Mouse (Mus musculus) limb, embryonic 13.5 days (tissue): ENCODE data around the gene Irx2. TPM values are rescaled to one million over a fixed set of nuclear protein-coding genes. Genes with fewer than 3 reads are reported as not detected.
A peak's percentile ranks its signal among the peaks of the same experiment; 100 is the strongest.

Experiments
- ATAC-seq: fragments of 200-750 bp; cut with Nextera tagmentation; 2 replicates; pipeline ENCODE4 v1.8.0; 2017; ENCODE audit warnings: low read depth, moderate number of reproducible peaks, moderate TSS enrichment; ENCODE audit not compliant: low FRiP score
- H3K27ac ChIP-seq: fragments of 300-500 bp; sonication (generic); 2 replicates; pipeline ENCODE4 v1.5.1; 2015; ENCODE audit warnings: inconsistent platforms, mild to moderate bottlenecking, moderate library complexity
- H3K27me3 ChIP-seq: fragments of 300-500 bp; sonication (generic); 2 replicates; pipeline ENCODE4 v1.6.1; 2015; ENCODE audit warnings: mild to moderate bottlenecking, inconsistent platforms
- H3K36me3 ChIP-seq: fragments of 300-500 bp; sonication (generic); 2 replicates; pipeline ENCODE4 v1.6.1; 2015; ENCODE audit warnings: inconsistent platforms, mild to moderate bottlenecking, moderate library complexity
- H3K4me1 ChIP-seq: fragments of 300-500 bp; sonication (generic); 2 replicates; pipeline ENCODE4 v1.6.1; 2015; ENCODE audit warnings: inconsistent platforms
- H3K4me2 ChIP-seq: fragments of 300-500 bp; sonication (generic); replicated peaks from 2 replicates; pipeline ENCODE4 v1.6.1; 2015; ENCODE audit warnings: inconsistent platforms, mild to moderate bottlenecking, moderate library complexity
- H3K4me3 ChIP-seq: fragments of 300-500 bp; sonication (generic); 2 replicates; pipeline ENCODE4 v1.5.1; 2015; ENCODE audit warnings: moderate library complexity, mild to moderate bottlenecking, inconsistent platforms
- H3K9ac ChIP-seq: fragments of 300-500 bp; sonication (generic); 2 replicates; pipeline ENCODE4 v1.6.1; 2015; ENCODE audit warnings: mild to moderate bottlenecking, inconsistent platforms
- H3K9me3 ChIP-seq: fragments of 300-500 bp; sonication (generic); 2 replicates; pipeline ENCODE4 v1.6.1; 2016; ENCODE audit warnings: inconsistent platforms
- WGBS: fragments of 180-500 bp; shearing (Covaris S2); methylation state at CpG from one replicate; pipeline ENCODE4 v1.1.7; 2015; 5-methylcytosine and 5-hydroxymethylcytosine counted together
- polyA plus RNA-seq: library from polyadenylated mRNA; unstranded; fragments of >200 nt; fragmentation: Nextera tagmentation; extraction: Ambion mirVana; gene quantifications from 2 replicates; pipeline ENCODE4 v1.2.1, GENCODE M21; 2015

Gene Irx2
- polyA plus RNA-seq: 14.1 and 14.4 TPM in 2 replicates

- H3K27ac ChIP-seq: 0 out of 2 replicates have a peak within 1 kb of the TSS, but pooled peaks have one; percentile 39
- peaks cover 98% of the 10 kb centered on the region for H3K27me3 ChIP-seq
Measured at GRCm38 (mm10) chr13:72628462-72628916, at the start of gene Irx2. TSS of gene Irx2 (plus strand) at chr13:72628820.

GRCm38 (mm10) chr13:72581276-72581675, 47.3 kb upstream of the Irx2 start:
- WGBS: 84% methylated on average over 2 of the region's 2 CpGs
- Histone ChIP-seq H3K27me3 (peaks cover 20% of the 10 kb centered on the region), H3K4me1 (no peaks in the 10 kb centered on the region), H3K4me2 (no peak overlapping the region), H3K4me3 (no peak overlapping the region), H3K27ac (no peak overlapping the region), H3K9ac (no peak overlapping the region), H3K9me3 (no peaks in the 10 kb centered on the region; the same call in 1 of the 2 replicates), H3K36me3 (no peaks in the 10 kb centered on the region)
- no peak for ATAC-seq

More at GRCm38 (mm10) chr13:72628462-72628916, at the start of gene Irx2:
- ATAC-seq: peak; percentile 91
- WGBS: 0% methylated on average over 38 of the region's 45 CpGs
- Histone ChIP-seq H3K4me2 (peak within 1 kb of the TSS; percentile 88), H3K9ac (peak within 1 kb of the TSS; percentile 76), H3K4me3 (peak within 1 kb of the TSS; percentile 63), H3K4me1 (peaks cover 52% of the 10 kb centered on the region), H3K36me3 (no peaks in the 10 kb centered on the region), H3K9me3 (no peaks in the 10 kb centered on the region)

GRCm38 (mm10) chr13:72592526-72592925, 36.1 kb upstream of the Irx2 start:
- Histone ChIP-seq H3K4me1 (no peaks in the 10 kb centered on the region), H3K36me3 (no peaks in the 10 kb centered on the region), H3K4me3 (no peak overlapping the region), H3K9me3 (no peaks in the 10 kb centered on the region), H3K9ac (no peak overlapping the region), H3K27ac (no peak overlapping the region), H3K4me2 (no peak overlapping the region), H3K27me3 (peaks cover 9% of the 10 kb centered on the region; the same call in 1 of the 2 replicates)
- WGBS: 57% methylated on average over 4 of the region's 4 CpGs
- no peak for ATAC-seq

DNA sequence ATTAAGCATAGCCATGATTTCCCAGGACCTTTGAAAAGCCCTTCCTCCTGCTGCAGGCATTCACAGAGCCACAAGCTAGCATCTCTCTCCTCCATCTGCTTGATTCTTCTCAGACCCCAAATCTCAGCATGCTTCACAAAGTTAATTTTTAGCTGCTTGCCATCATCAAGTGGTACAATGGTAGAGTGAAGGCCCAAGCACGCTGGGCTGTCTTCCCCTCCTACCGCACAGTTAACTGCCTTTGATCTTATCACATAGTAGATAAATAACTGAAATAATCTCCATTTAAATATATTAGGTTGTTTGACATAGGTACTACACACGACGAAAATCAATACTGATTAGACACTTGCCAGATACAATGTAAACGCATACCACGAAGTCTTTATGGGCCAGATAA, 35.3 kb upstream of the Irx2 start:
- no peak overlapping the region for H3K4me2 ChIP-seq
- no peak overlapping the region for H3K27ac ChIP-seq
- H3K27me3 ChIP-seq: peaks cover 9% of the 10 kb centered on the region; the same call in 1 of the 2 replicates
- ATAC-seq: no peak
- H3K9ac ChIP-seq: no peak overlapping the region
- WGBS: 83% methylated on average over 6 of the region's 6 CpGs
- H3K9me3 ChIP-seq: no peaks in the 10 kb centered on the region
- no peak overlapping the region for H3K4me3 ChIP-seq
- H3K36me3 ChIP-seq: no peaks in the 10 kb centered on the region
- no peaks in the 10 kb centered on the region for H3K4me1 ChIP-seq

DNA sequence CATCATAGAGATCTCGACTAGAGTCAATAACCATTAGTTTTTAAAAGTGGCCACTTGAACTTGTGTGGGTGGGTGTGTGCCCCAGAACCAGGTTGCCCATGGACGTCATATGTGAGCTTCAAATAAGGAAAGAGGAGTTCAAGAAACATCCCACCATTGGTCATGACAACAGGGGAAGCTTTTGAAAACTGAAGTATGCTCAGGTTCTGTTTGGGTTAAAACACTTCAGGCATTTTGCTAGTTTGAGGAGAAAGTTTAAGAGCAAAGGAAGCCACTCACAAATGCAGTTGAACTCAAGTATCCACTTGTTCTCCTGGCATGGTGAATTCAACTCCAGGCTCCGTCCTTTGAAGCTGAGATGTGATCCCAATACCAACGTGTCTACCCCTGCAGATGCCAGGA, 34.9 kb upstream of the Irx2 start:
- no peak overlapping the region for H3K27ac ChIP-seq
- no peak for ATAC-seq
- 67% methylated on average over 4 of the region's 4 CpGs for WGBS
- H3K9me3 ChIP-seq: no peaks in the 10 kb centered on the region
- no peak overlapping the region for H3K4me2 ChIP-seq
- H3K9ac ChIP-seq: no peak overlapping the region
- no peak overlapping the region for H3K4me3 ChIP-seq
- peaks cover 9% of the 10 kb centered on the region; the same call in 1 of the 2 replicates for H3K27me3 ChIP-seq
- H3K4me1 ChIP-seq: no peaks in the 10 kb centered on the region
- no peaks in the 10 kb centered on the region for H3K36me3 ChIP-seq

DNA sequence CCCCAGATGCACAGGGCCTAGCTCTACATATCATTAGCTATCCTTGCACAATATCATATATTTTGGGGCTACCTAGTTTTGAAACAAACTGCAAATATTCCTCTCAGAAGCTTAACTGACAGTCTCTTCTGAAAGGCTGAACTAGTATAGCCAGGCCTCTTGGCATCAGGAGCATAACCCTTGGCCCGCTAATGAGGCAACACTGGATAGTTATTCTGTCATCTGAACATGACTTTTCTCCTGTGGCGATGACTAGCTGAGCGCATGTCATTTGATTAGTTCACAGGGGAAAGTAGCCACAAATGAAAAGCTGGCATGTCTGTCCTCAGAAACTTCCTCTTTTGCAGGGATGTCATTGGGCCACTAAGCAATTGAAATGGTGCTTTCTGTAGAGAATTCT, 29.4 kb upstream of the Irx2 start:
- Histone ChIP-seq H3K4me1 (no peaks in the 10 kb centered on the region), H3K36me3 (no peaks in the 10 kb centered on the region), H3K27me3 (0 out of 2 replicates have a peak, but pooled peaks cover 6% of the 10 kb centered on the region), H3K4me2 (no peak overlapping the region), H3K9ac (no peak overlapping the region), H3K27ac (no peak overlapping the region), H3K4me3 (no peak overlapping the region), H3K9me3 (no peaks in the 10 kb centered on the region)
- 90% methylated on average over 3 of the region's 3 CpGs for WGBS
- no peak for ATAC-seq

DNA sequence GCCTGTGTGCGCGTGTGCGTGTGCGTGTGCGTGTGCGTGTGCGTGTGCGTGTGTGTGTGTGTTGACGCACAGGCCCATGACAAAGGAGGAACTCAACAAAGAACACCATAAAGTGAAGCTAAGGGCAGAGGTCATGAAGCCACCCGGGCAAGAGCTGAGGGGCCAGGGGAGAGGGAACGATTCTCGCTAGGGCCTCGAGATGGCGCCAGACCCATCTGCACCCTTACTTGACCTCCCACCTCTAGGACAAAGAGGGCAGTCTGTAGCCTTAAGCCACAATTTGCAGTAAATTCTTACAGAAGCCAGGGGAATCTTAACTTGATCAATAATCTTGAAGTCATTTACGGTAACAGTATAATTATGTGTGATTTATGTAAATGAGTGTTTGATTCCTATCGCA, 19.9 kb upstream of the Irx2 start:
- 57% methylated on average over 16 of the region's 16 CpGs for WGBS
- ATAC-seq: no peak
- H3K9me3 ChIP-seq: no peaks in the 10 kb centered on the region
- H3K27me3 ChIP-seq: peaks cover 10% of the 10 kb centered on the region
- H3K4me1 ChIP-seq: no peaks in the 10 kb centered on the region
- no peak overlapping the region for H3K4me3 ChIP-seq
- H3K9ac ChIP-seq: no peak overlapping the region
- no peak overlapping the region for H3K27ac ChIP-seq
- H3K4me2 ChIP-seq: no peak overlapping the region
- no peaks in the 10 kb centered on the region for H3K36me3 ChIP-seq

- WGBS: 88% methylated on average over 2 of the region's 2 CpGs
- Histone ChIP-seq H3K4me2 (no peak overlapping the region), H3K27ac (no peak overlapping the region), H3K9ac (no peak overlapping the region), H3K9me3 (no peaks in the 10 kb centered on the region), H3K36me3 (no peaks in the 10 kb centered on the region), H3K4me1 (no peaks in the 10 kb centered on the region), H3K4me3 (no peak overlapping the region), H3K27me3 (peaks cover 10% of the 10 kb centered on the region)
- ATAC-seq: no peak
Measured at GRCm38 (mm10) chr13:72610277-72610676, 18.3 kb upstream of the Irx2 start.

GRCm38 (mm10) chr13:72623926-72624846, 4.4 kb upstream of the Irx2 start:
- under 1% methylated on average over 46 of the region's 46 CpGs for WGBS
- Histone ChIP-seq H3K4me3 (peak overlapping the region; percentile 37), H3K4me1 (peaks cover 32% of the 10 kb centered on the region), H3K9me3 (no peaks in the 10 kb centered on the region), H3K36me3 (no peaks in the 10 kb centered on the region), H3K27me3 (peaks cover 94% of the 10 kb centered on the region), H3K27ac (no peak overlapping the region), H3K4me2 (peak overlapping the region; percentile 62), H3K9ac (peak overlapping the region; percentile 25; the same call in 1 of the 2 replicates)
- ATAC-seq: no peak

- Histone ChIP-seq H3K36me3 (no peaks in the 10 kb centered on the region), H3K27me3 (peaks cover 94% of the 10 kb centered on the region), H3K9me3 (no peaks in the 10 kb centered on the region), H3K4me2 (peak overlapping the region; percentile 62), H3K4me3 (peak overlapping the region; percentile 37), H3K9ac (no peak overlapping the region), H3K4me1 (peaks cover 34% of the 10 kb centered on the region), H3K27ac (no peak overlapping the region)
- no peak for ATAC-seq
- WGBS: 5% methylated on average over 6 of the region's 6 CpGs
Measured at GRCm38 (mm10) chr13:72624847-72625170, 3.8 kb upstream of the Irx2 start.

GRCm38 (mm10) chr13:72625236-72625950, 3.2 kb upstream of the Irx2 start:
- H3K4me1 ChIP-seq: peaks cover 34% of the 10 kb centered on the region
- H3K27ac ChIP-seq: no peak overlapping the region
- WGBS: 7% methylated on average over 28 of the region's 28 CpGs
- no peaks in the 10 kb centered on the region for H3K36me3 ChIP-seq
- H3K4me3 ChIP-seq: peak overlapping the region; percentile 37; the same call in 1 of the 2 replicates
- H3K9ac ChIP-seq: no peak overlapping the region
- peaks cover 98% of the 10 kb centered on the region for H3K27me3 ChIP-seq
- no peaks in the 10 kb centered on the region for H3K9me3 ChIP-seq
- H3K4me2 ChIP-seq: peak overlapping the region; percentile 62
- no peak for ATAC-seq
